Mouse (Mus musculus): Measurements from ENCODE around the gene Dnajc10. TPM values are rescaled to one million over a fixed set of nuclear protein-coding genes. Genes with fewer than 3 reads are reported as not detected.
A peak's percentile ranks its signal among the peaks of the same experiment; 100 is the strongest.

Dnajc10 gene
- total RNA-seq, 1 experiment from 2014 or later = 55.0 TPM

DNA sequence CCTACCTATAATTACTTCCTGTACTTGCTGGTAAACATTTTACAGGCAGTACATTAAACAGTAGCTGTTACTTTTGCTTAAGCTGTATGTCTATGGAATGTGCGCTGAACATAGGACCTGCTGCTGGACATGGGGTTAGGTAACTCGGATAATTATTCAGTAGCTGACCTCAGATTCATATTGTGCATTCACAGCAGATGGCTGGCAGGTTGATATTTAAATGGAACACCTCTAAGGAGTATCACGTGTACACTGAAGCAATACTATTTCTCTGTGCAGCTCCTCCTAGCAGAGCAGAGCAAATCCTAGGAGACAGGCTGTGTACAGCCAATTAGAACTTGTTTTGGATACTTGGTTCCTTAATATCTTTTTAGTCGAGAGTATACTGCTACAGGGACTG lies 39.3 kb downstream of the Dnajc10 start:
- no peak for DNase-seq

DNA sequence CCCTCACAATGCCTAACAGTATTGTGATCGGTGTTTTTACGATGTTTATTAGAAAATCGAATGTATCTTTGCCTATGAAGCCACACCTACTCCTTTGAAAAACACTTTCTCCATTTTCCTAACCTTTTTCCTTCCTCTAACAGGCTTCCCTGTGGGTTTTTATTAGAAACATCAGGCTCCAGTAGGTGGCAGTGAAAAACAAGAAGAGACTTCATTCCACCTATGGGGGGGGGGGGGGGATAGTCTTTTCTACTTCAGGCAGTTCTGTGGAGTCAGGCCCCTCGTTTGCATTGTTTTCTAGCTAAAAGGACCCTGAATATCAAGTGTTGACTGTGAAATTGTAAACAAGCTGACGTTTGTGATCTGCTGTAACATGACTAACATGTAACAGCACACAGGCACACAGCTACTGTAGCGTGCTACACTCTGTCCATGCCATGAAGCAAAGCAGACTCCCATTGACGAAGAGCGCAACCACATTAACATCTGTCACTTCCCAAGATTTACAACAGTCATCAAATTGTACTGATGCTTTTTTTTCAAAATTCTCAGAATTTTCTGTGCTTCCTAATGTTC lies 41.5 kb downstream of the Dnajc10 start:
- DNase-seq = no peak

- DNase-seq = no peak
Measured at GRCm38 (mm10) chr2:80371458-80371857, 56.2 kb downstream of the Dnajc10 start.

DNA sequence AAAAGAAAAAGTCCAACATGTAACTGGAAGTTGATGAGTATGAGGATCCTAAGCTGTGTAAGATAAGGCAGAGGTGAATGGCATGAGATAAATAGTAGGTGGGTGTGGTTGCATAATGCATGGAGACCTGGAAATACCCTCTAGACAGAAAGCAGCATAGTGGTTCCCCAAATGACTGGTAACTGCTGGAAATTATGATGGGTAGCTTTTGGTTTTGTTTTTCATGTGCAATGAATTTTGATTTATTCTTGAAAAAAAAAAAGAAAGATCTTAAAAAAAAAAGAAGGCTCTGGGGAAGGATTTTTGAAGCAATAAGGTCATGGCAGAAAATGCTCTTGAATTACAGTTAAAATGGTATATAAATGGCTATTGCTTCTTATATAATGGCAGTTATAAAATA lies 59.6 kb downstream of the Dnajc10 start:
- DNase-seq = no peak

- DNase-seq = no peak
Measured at GRCm38 (mm10) chr2:80379848-80380247, 64.6 kb downstream of the Dnajc10 start.

DNA sequence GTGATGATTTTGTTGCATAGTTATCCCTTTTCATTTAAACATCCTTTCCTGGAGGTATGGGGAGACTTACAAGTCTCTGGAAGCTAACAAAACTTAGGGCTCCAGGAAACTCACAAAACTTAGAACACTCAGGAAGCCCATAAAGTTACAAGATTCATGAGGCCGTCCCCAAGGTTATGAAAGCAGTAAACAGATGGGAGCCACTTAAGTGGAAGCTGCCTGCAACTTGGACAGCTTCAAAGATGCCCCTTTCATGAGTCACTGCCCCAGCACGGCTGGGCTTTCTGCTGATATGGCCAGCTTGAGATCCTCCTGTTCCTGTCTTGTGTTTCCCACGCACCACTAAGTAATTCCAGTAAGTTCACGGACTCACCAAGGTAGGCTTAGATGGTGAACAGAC lies 69.2 kb downstream of the Dnajc10 start:
- peak; percentile 16 for DNase-seq

DNA sequence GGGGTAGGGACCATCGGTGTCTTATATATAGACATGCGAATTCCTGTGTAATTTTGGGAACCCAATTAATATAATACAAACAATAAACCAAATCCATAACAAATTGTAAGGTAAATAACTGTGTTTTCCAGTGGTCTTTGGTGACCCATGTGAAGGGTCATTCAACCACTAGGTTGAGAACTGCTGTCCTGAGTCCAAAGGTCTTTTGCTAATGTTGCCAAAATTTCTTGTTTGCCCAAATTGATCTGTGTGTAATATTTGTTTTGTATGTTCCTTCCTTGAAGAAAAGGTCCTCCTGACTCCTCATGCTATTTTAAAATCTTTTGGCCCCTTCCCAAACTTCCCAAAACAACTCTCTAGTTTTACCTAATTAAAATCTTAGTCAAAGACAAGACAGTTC lies 71.0 kb downstream of the Dnajc10 start:
- no peak for DNase-seq

GRCm38 (mm10) chr2:80387668-80388067 lies 72.4 kb downstream of the Dnajc10 start:
- DNase-seq = no peak

DNA sequence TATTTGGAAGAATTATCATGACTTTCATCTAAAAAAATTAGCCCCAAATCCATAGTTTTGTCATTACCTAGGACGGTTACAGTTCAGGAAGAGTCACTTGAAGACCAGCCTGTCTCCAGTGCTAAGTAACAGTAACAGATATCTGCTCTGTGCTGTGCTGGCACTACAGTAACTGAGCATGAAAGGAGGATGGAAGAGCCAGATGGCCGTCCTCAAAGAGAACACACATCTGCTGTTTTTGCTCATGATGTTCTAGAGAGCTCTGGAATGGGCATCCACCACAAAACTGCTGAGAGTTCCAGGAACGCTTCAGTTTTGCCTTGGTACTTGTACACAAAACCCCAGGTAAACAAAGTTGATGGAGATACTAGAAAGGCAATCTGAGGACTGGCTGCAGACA lies 73.1 kb downstream of the Dnajc10 start:
- DNase-seq = no peak

- no peak for DNase-seq
Measured at GRCm38 (mm10) chr2:80396057-80396456, 80.8 kb downstream of the Dnajc10 start.

DNA sequence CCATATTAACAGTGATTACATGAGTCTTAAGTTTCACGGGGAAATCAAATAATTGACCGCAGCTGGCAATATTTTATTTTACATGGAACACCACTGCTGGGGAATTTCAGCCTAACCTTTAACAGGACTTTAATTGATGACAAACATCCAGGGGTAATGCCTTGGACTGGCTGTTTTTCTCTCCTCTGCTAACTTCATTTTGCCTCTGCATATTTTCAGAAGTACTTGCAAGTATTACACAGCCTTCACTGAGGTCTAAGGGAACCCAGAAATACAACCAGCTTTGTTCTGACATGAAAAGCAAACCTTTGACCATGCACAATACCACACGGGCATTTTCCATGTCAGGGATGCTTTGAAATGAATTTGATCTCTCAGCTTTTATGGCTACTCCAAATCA lies 81.6 kb downstream of the Dnajc10 start:
- no peak for DNase-seq

- no peak for DNase-seq
Measured at GRCm38 (mm10) chr2:80398595-80399099, 83.4 kb downstream of the Dnajc10 start.

Other genes with a start within 250 kb of the Dnajc10 start
- gene Pde1a, start 186.0 kb upstream of the Dnajc10 start, total RNA-seq (2021) = 17.1 and 18.6 TPM in 2 replicates
- gene Prdx6b, start 23.0 kb upstream of the Dnajc10 start, total RNA-seq (2021) = not detected in 2 replicates
- 175 and 335 TPM in 2 replicates for gene Frzb, start 132.2 kb downstream of the Dnajc10 start, total RNA-seq (2021)